Mouse (Mus musculus) forebrain, embryonic 12.5 days (tissue): Measurements from ENCODE around the gene Ftl1. TPM values are rescaled to one million over a fixed set of nuclear protein-coding genes. Genes with fewer than 3 reads are reported as not detected.

ENCODE experiments used
- ATAC-seq: fragments of 200-750 bp; cut with Nextera tagmentation; 2 replicates; pipeline ENCODE4 v1.8.0; 2017; ENCODE audit warnings: moderate TSS enrichment; ENCODE audit not compliant: low FRiP score
- H3K27ac ChIP-seq: fragments of 300-500 bp; sonication (generic); 2 replicates; pipeline ENCODE4 v1.5.1; 2016; ENCODE audit warnings: mild to moderate bottlenecking
- H3K27me3 ChIP-seq: fragments of 300-500 bp; sonication (generic); 2 replicates; pipeline ENCODE4 v1.6.1; 2016; ENCODE audit warnings: mild to moderate bottlenecking
- H3K36me3 ChIP-seq: fragments of 300-500 bp; sonication (generic); replicated peaks from 2 replicates; pipeline ENCODE4 v1.6.1; 2016; ENCODE audit warnings: mild to moderate bottlenecking
- H3K4me1 ChIP-seq: fragments of 300-500 bp; sonication (generic); 2 replicates; pipeline ENCODE4 v1.6.1; 2016
- H3K4me2 ChIP-seq: fragments of 300-500 bp; sonication (generic); 2 replicates; pipeline ENCODE4 v1.6.1; 2016; ENCODE audit warnings: mild to moderate bottlenecking, moderate library complexity
- H3K4me3 ChIP-seq: fragments of 300-500 bp; sonication (generic); replicated peaks from 2 replicates; pipeline ENCODE4 v1.5.1; 2016; ENCODE audit warnings: mild to moderate bottlenecking
- H3K9ac ChIP-seq: fragments of 300-500 bp; sonication (generic); 2 replicates; pipeline ENCODE4 v1.6.1; 2016; ENCODE audit warnings: mild to moderate bottlenecking
- H3K9me3 ChIP-seq: fragments of 300-500 bp; sonication (generic); 2 replicates; pipeline ENCODE4 v1.6.1; 2016
- WGBS: fragments of 180-500 bp; shearing (Covaris S2); methylation state at CpG from one replicate; pipeline ENCODE4 v1.1.7; 2016; 5-methylcytosine and 5-hydroxymethylcytosine counted together
- polyA plus RNA-seq: library from polyadenylated mRNA; unstranded; fragments of >200 nt; fragmentation: Nextera tagmentation; extraction: Ambion mirVana; gene quantifications from 2 replicates; pipeline ENCODE4 v1.2.1, GENCODE M21; 2016

Gene Ftl1
- polyA plus RNA-seq, 1 experiment from 2014 or later = 5,523 TPM

DNA sequence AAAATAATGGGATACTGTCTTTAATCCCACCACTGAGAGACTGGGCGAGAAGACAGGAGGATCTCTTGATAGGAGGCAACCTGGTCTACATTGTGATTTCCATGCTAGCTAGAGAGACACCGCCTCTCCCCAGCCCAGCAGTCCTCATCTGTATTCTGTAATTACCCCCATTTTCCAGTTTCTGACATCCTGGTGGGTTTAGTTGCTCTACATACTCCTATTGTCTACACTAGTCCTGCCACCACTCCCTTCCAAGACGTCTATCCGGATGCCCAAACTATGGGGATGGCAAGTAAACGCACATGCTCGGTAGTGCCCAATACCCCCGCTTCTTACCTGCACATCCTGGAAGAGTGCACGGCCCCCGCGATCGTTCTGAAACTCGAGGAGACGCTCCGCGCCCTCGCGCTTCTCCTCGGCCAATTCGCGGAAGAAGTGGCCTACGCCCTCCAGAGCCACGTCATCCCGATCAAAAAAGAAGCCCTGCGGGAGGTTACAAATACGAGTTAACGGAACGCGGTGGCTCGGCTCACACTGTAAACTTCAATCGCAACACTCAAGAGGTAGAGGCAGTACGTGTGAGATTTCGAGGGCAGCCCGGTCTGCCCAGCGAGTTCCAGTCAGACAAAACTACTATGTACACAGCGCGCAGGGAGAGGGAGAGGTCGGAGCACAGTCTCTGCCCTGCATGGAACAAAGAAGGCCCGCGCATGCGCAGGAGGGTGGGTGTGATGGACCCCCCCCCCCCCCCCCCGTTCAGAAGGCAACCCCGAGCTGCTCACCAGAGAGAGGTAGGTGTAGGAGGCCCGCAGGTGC lies 728 bp downstream of the Ftl1 start:
- Histone ChIP-seq H3K9ac (peak overlapping the region; percentile 87), H3K9me3 (no peaks in the 10 kb centered on the region), H3K4me1 (peaks cover 37% of the 10 kb centered on the region), H3K27me3 (no peaks in the 10 kb centered on the region), H3K4me3 (peak overlapping the region; percentile 82), H3K4me2 (peak overlapping the region; percentile 65), H3K36me3 (peaks cover 64% of the 10 kb centered on the region), H3K27ac (peak overlapping the region; percentile 95)
- peak; percentile 77 for ATAC-seq
- under 1% methylated on average over 43 of the region's 43 CpGs for WGBS

DNA sequence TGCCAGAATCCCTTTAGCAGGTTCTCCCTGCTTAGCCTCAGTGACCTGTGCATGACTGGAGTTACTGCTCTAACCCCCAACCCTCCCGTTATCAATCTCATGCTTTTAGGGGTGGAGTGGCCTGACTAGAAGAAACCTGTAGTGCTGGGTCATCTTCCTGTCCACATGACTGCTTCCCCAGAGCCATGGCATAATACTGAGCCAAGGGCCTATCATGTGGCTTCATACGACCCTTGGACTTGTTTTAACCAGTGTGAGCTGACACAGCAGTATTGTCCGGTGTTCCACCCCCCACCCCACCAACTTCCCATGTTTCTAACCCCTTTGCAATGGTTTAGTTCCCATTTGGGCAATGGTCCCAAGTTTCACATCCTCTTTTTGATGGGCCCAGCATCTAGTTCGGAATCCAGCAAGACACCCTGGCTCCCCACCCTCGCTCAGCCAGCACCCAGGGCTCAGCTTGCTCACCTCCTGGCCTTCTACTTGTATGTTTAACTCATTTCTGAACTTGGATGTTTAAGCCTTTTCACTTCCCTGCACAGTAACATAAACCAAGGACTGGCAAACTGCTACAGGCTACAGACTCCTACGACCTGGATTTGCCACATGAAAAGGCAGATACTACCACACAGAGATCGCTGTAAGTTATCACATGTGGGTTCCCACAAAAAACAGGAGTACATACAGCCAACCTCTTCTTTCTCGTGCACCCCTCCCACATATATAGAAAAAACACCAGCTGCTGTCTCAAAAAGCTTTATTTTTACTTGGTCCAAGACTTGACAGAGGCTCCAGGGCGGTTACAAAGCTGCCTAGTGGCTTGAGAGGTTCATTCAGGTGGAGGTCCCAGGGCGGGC lies 2.3 kb downstream of the Ftl1 start:
- H3K4me1 ChIP-seq = peaks cover 37% of the 10 kb centered on the region
- peaks cover 49% of the 10 kb centered on the region for H3K36me3 ChIP-seq
- ATAC-seq = no peak
- H3K9me3 ChIP-seq = no peaks in the 10 kb centered on the region
- H3K27me3 ChIP-seq = no peaks in the 10 kb centered on the region
- H3K4me2 ChIP-seq = peak overlapping the region; percentile 65
- H3K9ac ChIP-seq = peak overlapping the region; percentile 87
- H3K4me3 ChIP-seq = peak overlapping the region; percentile 82
- peak overlapping the region; percentile 65 for H3K27ac ChIP-seq
- 76% methylated on average over 10 of the region's 10 CpGs for WGBS

DNA sequence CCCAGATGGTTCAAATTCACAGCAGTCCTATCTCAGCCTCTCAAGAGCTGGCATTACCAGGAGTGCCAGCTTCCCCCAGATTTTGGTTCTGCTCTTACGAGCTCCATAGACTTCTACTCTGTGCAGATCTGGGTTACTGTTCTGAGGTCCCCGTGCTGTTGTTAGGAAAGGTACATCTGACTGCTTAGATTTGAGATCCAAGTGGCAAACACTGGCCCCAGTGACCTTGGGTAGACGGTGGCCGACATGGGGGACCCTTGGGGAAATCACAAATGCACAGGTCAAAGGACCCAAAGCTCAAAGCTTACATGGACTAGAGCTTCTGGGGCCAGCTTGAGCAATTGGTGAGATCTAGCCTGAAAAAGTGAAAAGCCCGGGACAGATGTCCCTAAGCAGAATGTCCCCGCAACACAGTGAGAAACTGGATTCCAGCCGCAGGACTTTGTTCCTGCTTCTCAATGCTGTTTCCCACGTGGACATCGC lies 2.9 kb downstream of the Ftl1 start:
- Histone ChIP-seq H3K4me2 (peak overlapping the region; percentile 65), H3K27me3 (no peaks in the 10 kb centered on the region), H3K4me1 (peaks cover 37% of the 10 kb centered on the region), H3K27ac (peak overlapping the region; percentile 65), H3K4me3 (peak overlapping the region; percentile 82), H3K9ac (peak overlapping the region; percentile 87; the same call in 1 of the 2 replicates), H3K36me3 (peaks cover 49% of the 10 kb centered on the region), H3K9me3 (no peaks in the 10 kb centered on the region)
- 66% methylated on average over 9 of the region's 9 CpGs for WGBS
- ATAC-seq = no peak

DNA sequence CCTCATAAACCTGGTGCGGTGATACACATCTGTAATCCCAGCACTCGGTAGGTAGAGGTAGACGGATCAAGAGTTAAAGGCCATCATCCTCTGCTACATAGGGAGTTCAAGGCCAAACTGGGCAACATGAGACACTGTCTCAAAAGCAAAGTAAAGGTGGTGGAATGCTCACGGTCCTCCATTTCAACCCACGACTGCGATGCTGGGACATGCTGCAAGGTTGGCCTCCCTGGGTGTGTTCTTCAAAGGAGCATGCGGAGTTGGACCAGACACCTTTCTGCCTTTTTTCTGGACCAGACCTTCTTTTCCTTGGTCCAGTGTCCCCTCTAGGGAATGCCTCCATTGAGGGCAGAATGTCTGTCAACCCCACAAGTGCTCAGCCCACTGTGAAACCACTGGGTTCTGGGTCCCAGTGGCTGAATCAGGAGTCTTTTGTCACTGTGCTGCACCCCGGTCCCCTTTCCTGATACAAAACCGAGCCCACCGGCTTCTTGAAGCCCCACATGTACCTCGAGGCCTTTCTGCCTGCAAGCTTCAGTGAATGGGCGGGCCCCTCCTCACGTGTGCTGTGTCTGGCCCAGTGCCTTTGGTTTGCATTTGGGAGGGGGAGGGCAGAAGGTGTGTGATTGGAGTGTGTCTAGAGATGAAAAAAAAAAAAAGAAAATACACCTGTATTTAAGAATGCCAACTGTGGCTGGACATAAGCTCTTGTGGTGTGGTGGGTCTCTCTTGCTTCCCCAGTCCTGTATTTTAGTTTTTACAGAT lies 3.6 kb downstream of the Ftl1 start:
- Histone ChIP-seq H3K4me3 (no peak overlapping the region), H3K36me3 (peaks cover 47% of the 10 kb centered on the region)
- WGBS = 80% methylated on average over 13 of the region's 13 CpGs

DNA sequence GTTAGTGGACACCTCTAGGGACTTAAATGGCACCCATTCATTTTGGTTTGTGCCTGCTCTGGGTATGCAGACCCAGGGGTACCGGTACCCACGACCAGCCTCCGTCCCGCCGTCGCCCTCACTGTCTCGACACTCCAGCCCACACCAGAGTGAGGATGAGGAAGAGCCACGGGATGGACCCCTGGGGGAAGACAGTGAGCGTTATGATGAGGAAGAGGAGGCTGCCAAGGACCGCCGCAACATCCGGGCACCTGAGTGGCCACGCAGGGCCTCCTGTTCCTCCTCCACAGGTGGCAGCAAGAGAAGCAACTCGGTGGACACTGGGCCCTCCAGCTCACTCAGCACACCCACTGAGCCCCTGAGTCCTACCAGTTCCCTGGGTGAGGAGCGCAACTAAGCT lies 4.7 kb downstream of the Ftl1 start:
- Histone ChIP-seq H3K9ac (peak overlapping the region; percentile 21; the same call in 1 of the 2 replicates), H3K9me3 (no peaks in the 10 kb centered on the region), H3K36me3 (peaks cover 47% of the 10 kb centered on the region), H3K4me3 (no peak overlapping the region), H3K27ac (no peak overlapping the region), H3K27me3 (no peaks in the 10 kb centered on the region), H3K4me1 (peaks cover 27% of the 10 kb centered on the region), H3K4me2 (no peak overlapping the region)
- WGBS = 93% methylated on average over 15 of the region's 15 CpGs
- ATAC-seq = no peak

More for the DNA sequence above, 3.6 kb downstream of the Ftl1 start:
- H3K27ac ChIP-seq = peak overlapping the region; percentile 65; the same call in 1 of the 2 replicates
- no peaks in the 10 kb centered on the region for H3K9me3 ChIP-seq
- H3K27me3 ChIP-seq = no peaks in the 10 kb centered on the region
- peaks cover 39% of the 10 kb centered on the region for H3K4me1 ChIP-seq
- H3K4me2 ChIP-seq = no peak overlapping the region
- no peak for ATAC-seq
- 0 out of 2 replicates have a peak overlapping the region, but pooled peaks have one; percentile 87 for H3K9ac ChIP-seq

DNA sequence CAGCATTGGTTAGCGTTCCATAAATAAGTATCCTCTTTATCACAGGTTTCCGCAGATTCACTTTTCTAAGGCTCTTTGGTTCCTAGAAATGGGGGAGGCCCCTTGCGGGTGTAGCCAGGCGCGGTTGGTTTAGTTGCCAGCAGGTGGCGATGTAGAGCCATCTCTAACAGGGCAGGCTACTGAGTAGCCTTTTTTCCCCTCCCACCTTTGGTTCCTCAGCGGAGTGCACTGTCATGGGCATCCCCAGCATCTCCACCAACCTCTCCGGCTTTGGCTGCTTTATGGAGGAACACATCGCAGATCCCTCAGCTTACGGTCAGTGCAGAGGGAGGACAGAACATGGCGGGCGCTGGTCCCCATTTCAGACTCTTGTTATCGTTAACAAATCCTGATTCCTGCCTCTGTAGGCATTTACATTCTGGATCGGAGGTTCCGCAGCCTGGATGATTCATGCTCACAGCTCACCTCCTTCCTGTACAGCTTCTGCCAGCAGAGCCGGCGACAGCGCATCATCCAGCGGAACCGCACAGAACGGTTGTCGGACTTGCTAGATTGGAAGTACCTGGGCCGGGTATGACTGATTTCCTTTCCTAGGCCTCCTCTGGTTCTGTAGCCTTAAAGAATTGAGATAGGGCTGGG lies 8.2 kb downstream of the Ftl1 start:
- ATAC-seq = peak; percentile 81
- H3K4me3 ChIP-seq = 0 out of 2 replicates have a peak overlapping the region, but pooled peaks have one; percentile 10
- H3K27ac ChIP-seq = 0 out of 2 replicates have a peak overlapping the region, but pooled peaks have one; percentile 13
- no peak overlapping the region for H3K4me2 ChIP-seq
- H3K9me3 ChIP-seq = no peaks in the 10 kb centered on the region
- no peaks in the 10 kb centered on the region for H3K27me3 ChIP-seq
- H3K9ac ChIP-seq = no peak overlapping the region
- WGBS = 52% methylated on average over 23 of the region's 23 CpGs
- H3K4me1 ChIP-seq = peaks cover 7% of the 10 kb centered on the region; the same call in 1 of the 2 replicates
- H3K36me3 ChIP-seq = peaks cover 42% of the 10 kb centered on the region

DNA sequence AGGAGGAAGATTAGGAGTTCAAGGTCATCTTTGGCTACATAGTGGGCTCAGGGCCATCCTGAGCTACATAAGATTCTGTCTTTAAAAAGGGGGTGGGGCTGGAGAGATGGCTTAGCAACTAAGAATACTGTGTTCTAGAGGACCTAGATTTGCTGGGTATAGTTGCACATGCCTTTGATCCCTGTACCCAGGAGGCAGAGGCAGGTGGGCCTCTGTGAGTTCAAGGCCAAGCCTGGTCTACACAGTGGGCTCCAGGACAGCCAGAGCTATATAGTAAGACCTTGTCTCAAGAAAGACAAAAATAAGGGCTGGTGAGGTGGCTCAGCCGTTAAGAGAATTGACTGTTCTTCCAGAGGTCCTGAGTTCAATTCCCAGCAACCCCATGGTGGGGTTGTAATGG lies 9.7 kb downstream of the Ftl1 start:
- 83% methylated on average over 1 of the region's 1 CpGs for WGBS
- no peak overlapping the region for H3K9ac ChIP-seq
- ATAC-seq = no peak

DNA sequence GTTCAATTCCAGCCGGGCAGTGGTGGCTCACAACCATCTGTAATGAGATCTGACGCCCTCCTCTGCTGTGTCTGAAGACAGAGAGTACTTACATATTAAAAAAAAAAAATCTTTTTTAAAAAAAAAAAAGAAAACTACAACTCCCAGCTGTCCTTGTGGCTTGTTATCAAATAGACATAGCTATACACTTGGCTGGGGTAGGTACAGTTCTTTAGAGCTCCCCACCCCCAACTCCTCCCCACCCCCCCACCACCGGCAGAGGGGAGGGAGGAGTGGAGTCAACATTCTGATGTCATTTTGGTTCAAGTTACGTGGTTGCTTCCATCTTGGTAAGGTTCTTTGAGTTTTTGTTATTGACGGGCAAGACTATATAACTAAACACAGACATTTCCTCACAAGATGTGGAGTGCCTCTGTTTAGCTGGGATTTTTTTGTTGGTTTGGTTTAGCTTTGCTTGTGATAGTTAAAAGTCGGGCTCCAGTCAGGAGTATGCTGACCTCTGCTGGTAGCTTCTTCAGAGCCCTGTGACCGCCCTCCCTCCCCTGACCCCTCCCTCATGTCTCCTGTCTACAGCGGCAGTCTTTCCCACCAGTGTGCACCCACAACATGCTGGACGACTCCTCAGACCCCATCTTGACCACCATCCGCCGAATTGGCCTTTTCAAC lies 12.2 kb downstream of the Ftl1 start:
- H3K9me3 ChIP-seq = no peaks in the 10 kb centered on the region
- 31% methylated on average over 11 of the region's 11 CpGs for WGBS
- peaks cover 51% of the 10 kb centered on the region for H3K36me3 ChIP-seq
- H3K4me2 ChIP-seq = no peak overlapping the region
- H3K4me3 ChIP-seq = no peak overlapping the region
- H3K9ac ChIP-seq = no peak overlapping the region
- H3K27me3 ChIP-seq = no peaks in the 10 kb centered on the region
- no peak for ATAC-seq
- H3K4me1 ChIP-seq = peaks cover 2% of the 10 kb centered on the region; the same call in 1 of the 2 replicates
- no peak overlapping the region for H3K27ac ChIP-seq

More for the DNA sequence above, 9.7 kb downstream of the Ftl1 start:
- Histone ChIP-seq H3K36me3 (peaks cover 39% of the 10 kb centered on the region), H3K4me2 (no peak overlapping the region), H3K27me3 (no peaks in the 10 kb centered on the region), H3K27ac (no peak overlapping the region), H3K4me3 (no peak overlapping the region), H3K4me1 (peaks cover 2% of the 10 kb centered on the region; the same call in 1 of the 2 replicates), H3K9me3 (no peaks in the 10 kb centered on the region)

DNA sequence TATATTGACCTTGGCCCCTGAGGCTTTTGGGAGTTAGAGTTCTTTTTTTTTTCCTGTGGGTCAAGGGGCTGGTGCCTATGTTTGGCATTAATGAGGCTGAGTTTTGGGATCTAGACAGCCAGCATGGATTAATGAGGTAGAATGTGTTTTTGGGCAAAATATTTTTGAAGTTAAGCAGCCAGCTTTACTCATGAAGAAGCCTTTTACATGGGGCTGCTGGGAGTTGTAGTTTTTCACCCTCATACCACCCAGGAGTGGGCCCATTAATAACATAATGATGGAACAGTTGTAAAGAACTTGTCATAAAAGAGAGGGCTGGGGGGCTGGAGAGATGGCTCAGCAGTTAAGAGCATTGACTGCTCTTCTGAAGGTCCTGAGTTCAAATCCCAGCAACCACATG lies 13.1 kb downstream of the Ftl1 start:
- H3K27me3 ChIP-seq = no peaks in the 10 kb centered on the region
- no peak overlapping the region for H3K27ac ChIP-seq
- H3K4me2 ChIP-seq = no peak overlapping the region
- no peak overlapping the region for H3K4me3 ChIP-seq
- no peaks in the 10 kb centered on the region for H3K9me3 ChIP-seq
- H3K9ac ChIP-seq = no peak overlapping the region
- H3K36me3 ChIP-seq = peaks cover 45% of the 10 kb centered on the region
- H3K4me1 ChIP-seq = peaks cover 2% of the 10 kb centered on the region; the same call in 1 of the 2 replicates
- ATAC-seq = no peak

DNA sequence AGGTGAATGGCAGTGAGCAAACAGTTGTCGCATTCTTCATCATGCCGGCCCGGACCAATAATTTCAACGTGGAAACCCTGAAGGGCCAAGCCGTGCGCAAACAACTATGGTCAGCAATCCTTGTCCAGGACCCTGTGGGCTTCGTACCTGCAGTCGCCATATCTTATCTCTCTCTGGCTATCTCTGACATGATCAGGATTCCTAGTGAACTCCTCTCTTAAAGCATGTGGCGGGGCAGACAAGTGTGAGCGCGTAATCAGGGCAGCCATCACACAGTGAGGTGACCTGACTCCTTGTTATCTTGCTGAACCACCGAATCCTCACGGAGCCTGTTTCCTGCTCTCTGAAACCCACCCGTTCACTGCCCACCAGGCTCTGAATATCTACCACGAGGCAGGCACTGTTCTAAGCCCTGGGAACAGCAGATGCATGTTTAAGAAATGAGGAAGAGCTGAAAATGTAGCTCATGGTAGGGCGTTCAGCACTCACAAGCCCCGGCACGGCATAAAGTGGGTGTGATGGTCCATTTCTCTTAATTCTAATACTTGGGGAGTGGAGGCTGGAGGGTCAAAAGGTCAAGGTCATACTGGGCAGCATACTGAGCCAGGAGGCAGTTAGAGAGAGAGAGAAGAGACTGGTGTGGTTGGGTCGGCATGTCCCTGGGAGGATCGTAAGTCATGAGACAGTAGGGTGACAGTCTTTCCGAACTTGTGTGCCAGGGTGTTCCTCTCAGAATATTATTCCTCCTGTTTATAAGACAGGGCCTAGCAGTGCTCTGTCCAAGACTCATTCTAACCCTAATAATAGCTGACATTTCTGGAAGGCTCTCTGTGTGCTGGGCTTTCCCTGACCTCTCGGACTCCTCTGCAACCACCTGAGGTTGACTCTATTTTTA lies 15.9 kb downstream of the Ftl1 start:
- Histone ChIP-seq H3K9me3 (no peaks in the 10 kb centered on the region), H3K27me3 (no peaks in the 10 kb centered on the region), H3K4me2 (no peak overlapping the region), H3K9ac (0 out of 2 replicates have a peak overlapping the region, but pooled peaks have one; percentile 4), H3K36me3 (peaks cover 54% of the 10 kb centered on the region), H3K4me1 (no peaks in the 10 kb centered on the region), H3K27ac (no peak overlapping the region), H3K4me3 (no peak overlapping the region)
- 90% methylated on average over 22 of the region's 22 CpGs for WGBS
- ATAC-seq = no peak
